Mouse (Mus musculus): ENCODE measurements around the gene Shank1.
A peak's percentile ranks its signal among the peaks of the same experiment; 100 is the strongest.

Shank1 gene

DNA sequence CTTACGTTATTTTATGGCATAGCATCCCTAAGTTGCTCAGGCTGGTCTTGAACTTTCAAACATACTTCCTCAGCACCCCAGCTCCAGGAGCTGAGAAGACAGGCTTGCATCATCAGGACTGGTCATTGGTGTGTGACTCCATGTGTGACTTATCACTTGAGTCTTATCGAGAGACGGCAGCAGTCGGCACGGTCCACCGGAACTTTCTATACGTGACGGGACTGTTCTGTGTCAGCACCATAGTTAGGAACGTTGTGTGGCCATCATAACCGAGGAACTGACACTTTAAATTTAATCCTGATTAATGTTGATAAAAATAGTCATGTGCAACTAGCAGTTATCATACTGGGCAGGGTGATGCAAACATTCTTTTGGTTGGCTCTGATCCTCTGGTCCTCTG lies 31.1 kb downstream of the Shank1 start:
- DNase-seq (ENCODE audit: low spot score), result no peak

DNA sequence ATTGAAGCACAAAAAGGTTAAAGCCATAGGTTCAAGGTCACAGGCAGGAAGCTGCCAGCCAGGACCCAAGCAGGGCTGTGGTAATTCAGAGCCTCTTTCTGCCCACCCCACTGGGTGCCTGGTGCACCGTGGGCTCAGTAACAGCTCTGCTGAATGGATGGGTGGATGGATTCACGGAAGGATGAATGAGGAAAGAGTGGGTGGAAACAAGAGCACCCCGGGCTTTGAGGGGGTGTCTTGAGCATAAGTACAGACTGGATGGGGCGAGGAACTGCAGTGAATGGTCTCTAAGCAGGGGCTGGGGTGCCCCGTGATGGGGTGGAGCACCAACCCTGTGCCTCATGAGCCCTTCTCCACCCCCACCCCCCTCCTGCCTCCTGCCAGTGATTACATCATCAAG lies 31.7 kb downstream of the Shank1 start:
- DNase-seq (ENCODE audit: low spot score), result no peak

DNA sequence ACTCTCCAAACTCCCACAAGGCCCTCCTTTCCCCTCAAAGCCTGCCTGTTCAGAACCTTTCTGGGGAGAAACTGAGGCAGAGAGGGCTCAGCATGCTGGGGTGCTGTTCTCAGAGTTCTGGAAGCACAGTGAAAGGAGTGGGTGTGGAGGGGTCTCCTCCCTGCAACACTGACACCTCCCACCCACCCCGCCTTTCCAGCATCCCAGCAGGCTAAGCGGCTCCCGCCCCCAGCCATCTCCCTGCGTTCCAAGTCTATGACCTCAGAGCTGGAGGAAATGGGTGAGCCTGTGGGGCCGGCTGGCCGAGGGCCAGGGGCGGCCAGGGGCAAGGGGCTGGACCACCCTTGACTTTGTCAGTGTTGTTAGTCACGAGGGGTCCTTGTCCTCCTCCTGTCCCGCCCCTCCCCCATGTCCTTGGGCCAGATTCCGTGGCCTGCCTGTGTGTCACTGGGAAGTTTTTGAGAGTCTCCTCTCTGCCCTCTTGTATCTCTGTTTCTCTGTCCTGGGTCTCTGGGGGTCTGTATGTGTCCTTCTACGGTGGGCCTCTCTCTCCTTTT lies 33.5 kb downstream of the Shank1 start:
- DNase-seq (ENCODE audit: low spot score), result no peak

DNA sequence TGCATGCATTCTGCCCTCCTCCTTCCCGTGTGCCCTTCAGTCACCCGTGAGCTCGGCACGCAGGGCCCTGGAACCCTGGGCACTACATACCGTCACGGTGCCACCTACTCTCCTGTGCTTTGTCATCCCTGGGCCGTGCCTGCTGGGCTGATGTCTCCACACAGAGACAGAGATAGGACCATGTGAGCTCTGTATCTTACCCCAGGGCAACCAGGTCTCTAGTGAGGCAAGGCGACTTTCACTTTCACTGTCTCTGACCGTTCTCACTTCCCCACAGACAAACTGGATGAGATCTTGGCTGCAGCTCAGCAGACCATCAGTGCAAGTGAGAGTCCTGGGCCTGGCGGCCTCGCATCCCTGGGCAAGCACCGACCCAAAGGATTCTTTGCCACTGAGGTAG lies 34.6 kb downstream of the Shank1 start:
- no peak for DNase-seq (ENCODE audit: low spot score)

DNA sequence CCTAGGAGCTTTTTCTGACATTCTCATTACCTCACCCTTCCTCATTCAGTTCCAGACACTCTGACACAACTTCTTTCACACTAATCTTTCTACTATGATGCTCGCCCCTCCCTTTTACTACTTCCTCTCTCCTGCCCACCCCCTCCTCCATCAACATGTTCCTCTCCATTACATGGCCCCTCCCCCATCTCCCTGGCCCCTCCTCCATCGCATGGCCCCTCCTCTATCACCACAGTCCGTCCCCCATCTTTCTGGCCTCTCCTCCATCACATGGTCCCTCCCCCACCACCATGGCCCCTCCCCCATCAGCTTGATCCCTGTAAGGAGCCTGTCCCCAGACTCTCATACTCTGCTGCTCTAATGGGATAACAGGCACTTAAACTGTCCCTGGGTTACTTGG lies 39.0 kb downstream of the Shank1 start:
- no peak for DNase-seq (ENCODE audit: low spot score)

DNA sequence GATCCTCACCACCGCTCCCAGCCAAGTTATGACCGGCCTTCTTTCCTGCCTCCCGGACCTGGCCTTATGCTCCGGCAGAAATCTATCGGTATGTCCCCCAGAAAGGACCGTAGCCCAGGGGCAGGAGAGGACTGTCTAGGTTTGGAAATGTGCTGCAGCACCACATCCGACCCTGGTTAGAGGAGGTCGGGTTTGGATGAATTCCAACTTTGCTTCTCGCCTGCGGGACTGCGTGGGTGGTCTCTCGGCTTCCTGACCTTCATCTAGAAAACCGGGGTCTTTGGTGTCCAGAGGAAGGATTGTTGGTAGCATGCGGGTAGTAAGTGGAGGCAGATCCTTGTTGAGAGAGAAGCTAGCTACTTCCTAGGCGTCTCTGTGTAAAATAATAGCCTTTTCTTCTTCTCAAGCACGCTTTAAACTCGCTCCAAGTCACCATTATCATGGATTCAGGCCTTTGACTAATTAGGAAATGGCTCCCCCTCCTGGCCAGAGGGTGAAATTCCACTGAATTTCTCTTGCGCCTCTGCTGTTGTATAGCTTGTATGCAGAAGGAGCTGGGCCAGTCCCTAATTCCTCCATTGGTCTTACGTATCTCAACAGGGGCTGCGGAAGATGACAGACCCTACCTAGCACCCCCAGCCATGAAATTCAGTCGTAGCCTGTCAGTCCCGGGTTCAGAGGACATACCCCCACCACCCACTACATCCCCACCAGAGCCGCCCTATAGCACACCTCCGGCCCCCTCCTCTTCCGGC lies 41.1 kb downstream of the Shank1 start:
- DNase-seq (ENCODE audit: low spot score), result peak; percentile 82

DNA sequence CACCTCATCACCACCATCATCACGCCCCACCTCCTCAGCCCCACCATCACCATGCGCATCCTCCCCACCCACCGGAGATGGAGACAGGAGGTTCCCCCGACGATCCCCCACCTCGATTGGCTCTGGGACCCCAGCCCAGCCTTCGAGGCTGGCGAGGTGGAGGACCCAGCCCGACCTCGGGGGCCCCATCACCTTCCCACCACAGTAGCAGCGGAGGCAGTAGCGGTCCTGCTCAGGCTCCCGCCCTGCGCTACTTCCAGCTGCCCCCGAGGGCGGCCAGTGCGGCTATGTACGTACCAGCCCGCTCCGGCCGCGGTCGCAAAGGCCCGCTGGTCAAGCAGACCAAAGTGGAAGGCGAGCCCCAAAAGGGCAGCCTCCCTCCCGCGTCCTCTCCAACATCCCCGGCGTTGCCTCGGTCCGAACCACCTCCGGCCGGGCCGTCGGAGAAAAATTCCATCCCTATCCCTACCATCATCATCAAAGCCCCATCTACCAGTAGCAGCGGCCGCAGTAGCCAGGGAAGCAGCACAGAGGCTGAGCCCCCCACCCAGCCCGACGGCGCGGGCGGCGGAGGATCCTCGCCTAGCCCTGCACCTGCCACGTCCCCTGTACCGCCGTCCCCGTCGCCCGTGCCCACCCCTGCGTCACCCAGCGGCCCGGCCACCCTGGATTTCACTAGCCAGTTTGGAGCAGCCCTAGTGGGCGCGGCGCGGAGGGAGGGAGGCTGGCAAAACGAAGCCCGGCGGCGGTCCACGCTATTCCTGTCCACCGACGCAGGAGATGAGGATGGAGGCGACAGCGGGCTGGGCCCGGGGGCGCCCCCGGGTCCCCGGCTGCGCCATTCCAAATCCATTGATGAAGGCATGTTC lies 42.1 kb downstream of the Shank1 start:
- no peak for DNase-seq (ENCODE audit: low spot score)

DNA sequence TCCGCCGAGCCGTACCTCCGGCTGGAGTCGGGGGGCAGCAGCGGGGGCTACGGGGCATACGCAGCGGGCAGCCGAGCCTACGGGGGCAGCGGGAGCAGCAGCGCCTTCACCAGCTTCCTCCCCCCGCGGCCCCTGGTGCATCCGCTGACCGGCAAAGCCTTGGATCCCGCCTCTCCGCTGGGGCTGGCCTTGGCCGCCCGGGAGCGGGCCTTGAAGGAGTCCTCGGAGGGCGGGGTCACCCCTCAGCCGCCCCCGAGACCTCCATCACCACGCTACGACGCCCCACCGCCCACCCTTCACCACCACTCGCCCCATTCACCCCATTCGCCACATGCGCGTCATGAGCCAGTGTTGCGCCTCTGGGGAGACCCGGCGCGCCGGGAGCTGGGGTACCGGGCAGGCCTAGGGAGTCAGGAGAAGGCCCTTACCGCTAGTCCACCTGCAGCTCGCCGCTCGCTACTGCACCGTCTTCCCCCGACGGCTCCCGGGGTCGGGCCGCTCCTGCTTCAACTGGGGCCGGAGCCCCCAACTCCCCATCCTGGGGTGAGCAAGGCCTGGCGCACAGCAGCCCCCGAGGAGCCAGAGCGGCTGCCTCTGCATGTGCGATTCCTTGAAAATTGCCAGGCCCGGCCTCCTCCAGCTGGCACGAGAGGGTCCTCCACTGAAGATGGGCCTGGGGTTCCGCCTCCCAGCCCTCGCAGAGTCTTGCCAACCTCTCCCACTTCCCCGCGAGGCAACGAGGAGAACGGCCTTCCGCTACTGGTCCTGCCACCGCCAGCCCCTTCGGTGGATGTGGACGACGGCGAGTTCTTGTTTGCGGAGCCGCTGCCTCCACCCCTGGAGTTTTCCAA lies 42.9 kb downstream of the Shank1 start:
- no peak for DNase-seq (ENCODE audit: low spot score)

DNA sequence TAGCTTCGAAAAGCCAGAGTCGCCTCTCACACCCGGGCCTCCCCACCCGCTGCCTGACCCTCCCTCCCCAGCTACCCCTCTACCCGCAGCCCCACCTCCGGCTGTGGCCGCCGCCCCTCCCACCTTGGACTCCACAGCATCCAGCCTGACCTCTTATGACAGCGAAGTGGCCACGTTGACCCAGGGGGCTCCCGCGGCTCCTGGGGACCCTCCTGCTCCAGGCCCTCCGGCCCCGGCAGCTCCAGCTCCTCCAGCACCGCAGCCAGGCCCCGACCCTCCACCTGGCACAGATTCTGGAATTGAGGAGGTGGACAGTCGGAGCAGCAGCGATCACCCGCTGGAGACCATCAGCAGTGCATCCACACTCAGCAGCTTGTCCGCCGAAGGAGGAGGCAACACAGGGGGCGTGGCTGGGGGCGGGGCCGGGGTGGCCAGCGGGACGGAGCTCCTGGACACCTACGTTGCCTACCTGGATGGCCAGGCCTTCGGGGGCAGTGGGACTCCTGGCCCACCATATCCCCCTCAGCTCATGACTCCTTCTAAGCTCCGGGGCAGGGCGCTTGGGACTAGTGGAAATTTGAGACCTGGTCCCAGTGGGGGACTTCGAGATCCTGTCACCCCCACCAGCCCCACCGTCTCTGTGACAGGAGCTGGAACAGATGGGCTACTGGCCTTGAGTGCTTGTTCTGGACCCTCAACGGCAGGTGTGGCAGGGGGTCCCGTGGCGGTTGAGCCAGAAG lies 43.7 kb downstream of the Shank1 start:
- DNase-seq (ENCODE audit: low spot score), result peak; percentile 68

DNA sequence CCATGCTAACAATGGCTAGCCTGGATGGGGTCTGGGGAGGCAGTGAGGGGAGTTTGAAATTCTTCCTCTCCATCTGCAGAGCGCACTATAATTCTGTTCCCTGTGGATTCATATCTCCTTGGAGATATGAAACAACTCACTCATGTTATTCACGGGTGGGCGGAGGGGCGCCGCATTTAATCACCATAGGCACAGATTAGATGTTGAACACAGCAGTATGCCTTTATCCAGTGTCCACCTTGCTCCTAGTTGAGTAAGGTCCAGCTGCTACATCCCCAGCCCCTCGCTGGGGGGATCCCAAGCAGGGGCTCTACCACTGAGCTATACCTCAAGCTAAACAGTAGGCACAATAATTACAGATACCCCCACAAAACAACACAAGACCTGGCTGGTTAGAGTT lies 45.4 kb downstream of the Shank1 start:
- DNase-seq (ENCODE audit: low spot score), result no peak

DNA sequence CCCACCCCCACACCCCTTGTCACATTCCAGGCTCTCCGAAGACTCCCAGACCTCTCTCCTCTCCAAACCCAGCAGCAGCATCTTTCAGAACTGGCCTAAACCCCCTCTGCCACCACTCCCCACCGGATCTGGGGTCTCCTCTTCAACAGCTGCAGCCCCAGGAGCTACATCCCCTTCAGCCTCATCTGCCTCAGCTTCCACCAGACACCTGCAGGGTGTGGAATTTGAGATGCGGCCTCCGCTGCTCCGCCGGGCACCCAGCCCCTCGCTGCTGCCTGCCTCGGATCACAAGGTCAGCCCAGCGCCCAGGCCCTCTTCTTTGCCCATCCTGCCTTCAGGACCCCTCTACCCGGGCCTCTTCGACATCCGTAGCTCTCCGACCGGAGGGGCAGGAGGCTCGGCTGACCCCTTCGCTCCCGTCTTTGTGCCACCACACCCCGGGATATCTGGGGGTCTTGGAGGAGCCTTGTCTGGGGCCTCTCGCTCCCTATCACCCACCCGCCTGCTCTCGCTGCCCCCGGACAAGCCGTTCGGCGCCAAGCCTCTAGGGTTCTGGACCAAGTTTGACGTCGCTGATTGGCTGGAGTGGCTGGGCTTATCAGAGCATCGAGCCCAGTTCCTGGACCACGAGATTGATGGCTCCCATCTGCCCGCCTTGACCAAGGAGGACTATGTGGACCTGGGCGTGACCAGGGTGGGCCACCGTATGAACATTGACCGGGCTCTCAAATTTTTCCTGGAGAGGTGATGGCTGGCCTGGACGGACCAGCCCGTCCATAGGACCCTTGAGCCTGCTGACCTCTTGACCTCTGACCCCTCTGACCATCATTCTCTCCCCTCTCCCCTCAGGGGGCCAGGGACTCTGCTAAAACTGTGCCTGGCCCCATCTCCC lies 46.8 kb downstream of the Shank1 start:
- no peak for DNase-seq (ENCODE audit: low spot score)

DNA sequence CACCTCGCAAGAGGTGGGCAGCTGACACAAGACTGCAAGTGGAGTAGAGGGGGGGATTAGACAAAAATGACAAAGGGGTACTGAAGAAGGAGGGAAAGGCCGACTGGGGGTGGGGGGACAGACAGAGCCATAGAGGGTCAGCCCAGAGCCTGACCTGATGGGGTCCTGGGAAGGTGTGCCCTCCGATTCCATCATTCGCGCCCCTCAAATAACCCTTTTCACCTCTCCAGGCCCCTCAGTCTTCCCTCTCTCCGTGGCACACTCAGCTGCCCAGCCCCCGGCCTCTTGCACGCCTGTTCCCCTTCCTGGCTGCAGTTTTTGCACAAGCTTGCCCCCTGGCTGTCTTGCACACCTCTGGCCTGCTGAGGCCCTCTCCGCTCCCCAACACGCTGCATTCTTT lies 47.5 kb downstream of the Shank1 start:
- no peak for DNase-seq (ENCODE audit: low spot score)

DNA sequence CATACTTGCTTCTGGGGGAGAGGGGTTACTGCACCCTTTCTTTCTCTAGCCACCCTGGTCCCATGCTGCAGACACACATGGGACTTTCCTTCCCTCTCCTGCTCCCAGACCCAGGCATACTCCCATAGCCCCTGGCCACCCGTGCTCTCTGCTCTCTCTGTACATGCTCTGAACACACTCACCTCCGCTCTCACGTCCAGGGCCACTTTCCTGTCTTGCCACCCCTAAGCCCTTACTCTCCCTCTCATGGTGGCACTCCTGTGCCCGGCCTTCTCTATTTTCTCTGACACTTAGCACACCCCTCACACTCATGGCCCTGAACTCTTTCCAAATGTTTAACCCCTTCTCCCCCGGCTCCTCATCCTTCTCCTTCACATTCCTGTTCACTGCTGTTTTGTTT lies 48.0 kb downstream of the Shank1 start:
- no peak for DNase-seq (ENCODE audit: low spot score)

DNA sequence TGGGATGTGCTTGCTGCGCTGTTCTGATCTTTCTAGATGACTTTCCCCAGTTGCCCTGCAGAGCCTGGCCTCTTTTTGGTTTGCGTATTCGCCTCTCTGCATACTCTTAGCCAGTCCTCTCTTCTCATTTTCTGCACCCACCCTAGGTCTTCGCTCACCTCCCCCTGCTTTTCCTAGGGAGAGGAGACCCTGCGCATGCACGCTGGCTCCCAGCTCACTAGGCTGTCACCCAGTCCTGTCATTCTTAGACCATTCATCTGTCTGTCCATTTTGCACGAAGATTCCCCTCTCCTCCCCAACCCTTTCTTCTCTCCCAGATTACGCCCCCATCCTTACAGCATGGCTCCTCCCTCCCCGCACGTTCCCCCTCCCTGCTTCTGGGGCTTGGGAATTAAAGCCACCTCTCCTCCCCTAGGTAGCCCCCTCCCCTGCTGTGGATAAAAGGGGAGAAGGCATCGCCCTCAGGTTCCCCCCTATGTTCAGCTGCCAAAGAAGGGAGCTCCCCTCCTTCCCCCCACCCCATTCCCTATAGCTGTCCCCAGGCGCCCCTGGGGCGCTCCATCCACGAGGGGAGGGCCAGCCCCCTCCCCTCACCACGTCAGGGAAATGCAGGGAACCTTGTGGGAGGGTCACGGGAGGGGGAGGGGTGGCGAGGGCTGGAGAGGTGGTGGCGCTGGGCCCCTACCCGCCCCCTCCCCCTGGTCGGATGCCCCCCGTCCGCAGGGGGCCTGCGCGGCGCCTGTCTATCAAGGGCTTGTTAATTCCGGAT lies 49.0 kb downstream of the Shank1 start:
- peak; percentile 58 for DNase-seq (ENCODE audit: low spot score)

DNA sequence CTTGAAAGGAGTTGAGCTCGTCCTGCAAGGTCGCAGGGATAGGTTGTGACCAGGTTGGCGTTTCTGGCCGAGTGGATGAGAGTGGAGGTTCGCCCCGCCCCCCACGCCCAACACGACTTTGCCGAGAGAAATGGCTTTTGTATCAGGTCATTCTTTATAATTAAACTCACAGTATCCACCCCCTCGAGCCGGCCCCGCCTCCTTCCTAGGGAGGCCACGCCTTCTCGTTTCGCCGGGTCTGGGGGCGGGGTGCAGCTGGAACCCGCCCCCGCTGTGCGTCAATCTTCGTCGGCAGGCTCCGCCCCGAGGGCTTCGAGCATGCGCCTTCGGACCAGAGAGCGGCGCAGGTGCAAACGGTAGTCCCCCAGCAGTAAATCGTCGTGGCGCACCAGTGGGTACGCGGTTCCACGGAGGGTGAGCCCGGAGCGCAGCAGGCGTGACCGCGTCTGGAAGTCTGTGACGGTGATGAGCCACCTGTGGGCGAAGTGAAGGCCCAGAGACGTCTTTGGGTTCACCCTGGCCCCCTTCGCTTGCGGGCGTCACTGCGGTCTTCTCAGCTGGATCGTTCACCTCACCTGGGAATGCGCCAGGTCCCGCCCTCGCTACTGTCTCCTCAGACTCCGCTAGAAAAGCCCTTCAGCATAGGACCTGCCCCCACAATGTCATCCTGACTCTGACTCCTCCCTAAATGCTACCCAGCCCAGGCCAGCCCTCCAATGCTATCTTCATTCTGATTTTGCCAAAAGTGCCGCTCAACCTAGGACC lies 50.0 kb downstream of the Shank1 start:
- peak; percentile 97 for DNase-seq (ENCODE audit: low spot score)

DNA sequence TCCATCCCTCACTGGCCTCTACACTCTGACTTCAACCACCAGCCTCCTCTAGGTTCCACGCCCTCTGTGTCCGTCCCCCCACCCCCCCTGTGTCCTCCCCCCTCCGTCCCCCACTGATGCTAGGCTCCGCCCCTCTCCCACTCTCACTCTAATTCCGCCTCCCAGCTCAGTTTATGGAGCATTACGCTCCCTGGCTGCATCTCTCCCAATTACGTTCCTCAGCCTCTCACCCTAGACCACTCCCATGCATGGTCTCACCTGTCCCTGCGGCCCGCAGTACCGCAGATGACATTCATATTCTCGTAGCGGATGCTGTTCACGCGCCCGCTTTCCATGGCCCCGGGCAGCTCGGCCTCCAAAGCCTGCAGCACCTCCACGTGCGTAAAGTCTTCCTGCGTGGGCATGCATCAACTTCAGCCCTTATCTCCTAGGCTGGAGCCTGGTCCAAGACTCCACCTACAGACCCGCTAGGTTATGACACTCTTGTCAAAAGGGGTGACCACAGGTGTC lies 50.8 kb downstream of the Shank1 start:
- no peak for DNase-seq (ENCODE audit: low spot score)

DNA sequence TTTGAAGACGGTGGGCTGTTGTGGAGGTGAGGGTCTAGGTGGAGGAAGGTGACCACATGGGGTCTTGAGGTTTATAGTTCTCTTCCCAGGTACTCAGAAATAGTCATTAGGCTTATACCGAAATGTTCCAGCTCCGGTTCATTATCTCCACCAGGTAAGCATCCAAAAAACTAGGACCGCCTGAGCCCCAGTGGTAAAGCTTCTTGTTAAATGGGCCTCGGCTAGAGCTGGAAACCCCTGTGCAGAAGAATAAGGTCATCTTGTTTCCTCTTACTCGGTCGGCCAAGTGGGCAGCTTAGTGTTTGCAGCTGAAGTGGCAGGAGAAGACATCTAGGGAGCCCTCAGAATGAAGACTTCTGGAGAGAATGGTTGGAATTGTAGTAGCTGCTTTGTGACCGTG lies 62.6 kb downstream of the Shank1 start:
- DNase-seq (ENCODE audit: low spot score), result peak; percentile 33

DNA sequence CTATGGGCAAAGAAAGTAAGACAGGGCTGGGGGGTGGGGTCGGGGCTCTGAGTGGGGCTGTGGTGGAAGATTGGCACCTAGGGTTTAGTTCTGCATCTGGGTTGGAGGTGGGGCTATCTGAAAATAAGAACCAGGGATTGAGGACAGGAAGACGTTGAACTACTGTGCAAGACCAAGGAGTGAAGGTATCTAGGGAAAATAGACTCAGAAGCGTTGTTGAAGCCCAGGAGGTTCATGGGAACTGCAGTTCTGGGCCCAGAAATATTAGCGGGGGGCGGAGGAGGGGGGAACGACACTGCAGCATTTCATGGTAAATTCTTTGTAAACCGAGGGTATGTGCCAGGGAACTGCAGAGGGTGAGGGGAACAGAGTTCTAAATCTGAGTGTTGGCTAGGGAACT lies 63.4 kb downstream of the Shank1 start:
- no peak for DNase-seq (ENCODE audit: low spot score)

All from testis, postnatal 10 days (tissue).